Mouse (Mus musculus) erythroblast, embryonic 14.5 days (primary cell): ENCODE measurements around the gene Bex1. TPM values are rescaled to one million over a fixed set of nuclear protein-coding genes. Genes with fewer than 3 reads are reported as not detected.

Experiments
- H3K27me3 ChIP-seq: 2 replicates; pipeline ENCODE4 v1.6.1; 2012; ENCODE audit warnings: inconsistent platforms; ENCODE audit not compliant: control insufficient read depth
- H3K36me3 ChIP-seq: 2 replicates; pipeline ENCODE4 v1.6.1; 2012; ENCODE audit warnings: mild to moderate bottlenecking, inconsistent platforms; ENCODE audit not compliant: control insufficient read depth
- H3K4me1 ChIP-seq: 2 replicates; pipeline ENCODE4 v1.6.1; 2012; ENCODE audit warnings: inconsistent platforms; ENCODE audit not compliant: control insufficient read depth
- H3K4me3 ChIP-seq: replicated peaks from 2 replicates; pipeline ENCODE3; 2012; ENCODE audit warnings: moderate library complexity, mild to moderate bottlenecking, inconsistent platforms
- H3K9me3 ChIP-seq: 2 replicates; pipeline ENCODE4 v1.6.1; 2012; ENCODE audit warnings: low read length, inconsistent platforms, mixed read lengths; ENCODE audit not compliant: control insufficient read depth
- GATA1 ChIP-seq: IDR thresholded peaks from 2 replicates; pipeline ENCODE4 v1.6.1; 2012; ENCODE audit warnings: low read length, inconsistent platforms, mixed read lengths
- TAL1 ChIP-seq: IDR thresholded peaks from 3 replicates; pipeline ENCODE4 v1.6.1; 2012; ENCODE audit warnings: low read length, inconsistent platforms, mixed read lengths
- polyA plus RNA-seq: library from polyadenylated mRNA; stranded (reverse); fragments of >175 nt; gene quantifications from 2 replicates; pipeline ENCODE4 v1.2.3, GENCODE M21; 2012

Gene Bex1
- polyA plus RNA-seq, 1 experiment, result 0.73 TPM

DNA sequence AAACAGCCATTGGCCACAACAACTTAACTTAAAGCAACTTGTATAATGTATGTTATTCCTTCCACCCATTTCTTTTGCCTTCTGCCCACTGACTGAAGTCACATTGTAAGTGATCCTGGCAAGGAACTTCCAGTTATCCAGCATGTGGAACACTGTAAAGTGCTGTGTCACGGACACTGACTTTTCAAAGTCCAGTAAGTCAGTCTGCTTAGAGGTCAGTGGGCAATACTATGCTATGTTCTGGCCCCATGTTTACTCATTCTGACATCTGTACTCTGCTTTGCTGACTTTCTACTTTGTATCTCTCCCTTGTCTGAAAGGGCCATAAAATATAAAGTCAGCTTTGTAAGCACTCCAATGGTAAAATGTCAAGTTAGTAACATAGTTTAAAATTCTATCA, 32.2 kb downstream of the Bex1 start:
- Histone ChIP-seq H3K4me3 (no peak overlapping the region), H3K9me3 (no peaks in the 10 kb centered on the region), H3K36me3 (no peaks in the 10 kb centered on the region), H3K27me3 (peaks cover 3% of the 10 kb centered on the region; the same call in 1 of the 2 replicates), H3K4me1 (no peaks in the 10 kb centered on the region)
- TF ChIP-seq GATA1 (no peak), TAL1 (no peak)

DNA sequence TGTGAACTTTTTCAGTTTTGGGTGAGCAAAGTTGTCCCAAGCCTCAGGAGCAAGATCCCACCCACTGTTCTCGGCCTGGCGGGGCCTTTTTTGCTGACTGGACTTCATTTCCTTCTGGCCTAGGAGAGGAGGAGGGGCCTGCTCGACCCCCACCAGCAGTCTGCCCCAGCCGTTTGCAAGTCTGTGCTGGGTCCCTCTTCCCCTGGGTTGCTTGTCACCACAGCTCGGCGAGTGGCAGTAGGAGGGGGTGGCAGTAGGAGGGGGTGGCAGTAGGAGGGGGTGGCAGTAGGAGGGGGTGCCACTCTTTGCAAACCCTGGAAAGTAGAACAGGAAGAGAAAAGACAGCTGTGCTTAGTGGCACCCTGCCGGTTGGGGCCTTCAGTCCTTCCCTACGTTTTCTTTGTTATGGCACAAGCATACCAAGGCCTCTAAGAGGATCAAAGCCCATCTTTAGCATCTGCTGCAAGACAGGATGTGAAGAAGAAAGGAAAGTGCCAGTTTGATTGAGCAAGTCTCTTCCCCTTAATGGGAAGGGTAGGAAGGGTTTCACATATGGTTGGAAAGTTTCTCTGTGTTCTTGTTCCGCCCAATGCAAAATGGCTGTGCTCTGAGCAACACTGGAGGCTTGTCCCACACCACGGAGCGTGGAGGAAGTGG, 34.3 kb downstream of the Bex1 start:
- TF ChIP-seq GATA1 (no peak), TAL1 (no peak)
- Histone ChIP-seq H3K4me3 (no peak overlapping the region), H3K36me3 (no peaks in the 10 kb centered on the region), H3K9me3 (no peaks in the 10 kb centered on the region), H3K27me3 (peaks cover 3% of the 10 kb centered on the region; the same call in 1 of the 2 replicates), H3K4me1 (no peaks in the 10 kb centered on the region)

DNA sequence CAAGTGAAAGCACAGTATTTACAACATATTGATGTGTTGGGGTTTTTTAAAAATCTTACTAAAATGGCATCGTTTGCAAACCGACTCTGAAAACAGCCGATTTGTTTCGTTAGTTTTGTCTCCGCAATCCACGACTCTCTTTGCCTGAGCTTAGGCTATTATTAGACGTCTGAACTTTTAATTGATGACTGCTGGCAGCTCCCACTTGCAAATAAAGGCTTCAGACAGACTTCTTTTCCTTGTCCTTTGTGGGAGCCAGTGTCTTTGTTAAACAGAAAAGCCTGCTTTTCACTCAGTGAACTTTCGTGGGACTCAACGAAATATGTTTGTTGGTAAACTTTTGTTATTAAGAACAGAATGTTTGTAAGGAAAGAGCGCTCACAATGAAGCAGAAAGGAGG, 42.5 kb downstream of the Bex1 start:
- Histone ChIP-seq H3K9me3 (no peaks in the 10 kb centered on the region), H3K4me3 (peak overlapping the region; percentile 89), H3K27me3 (0 out of 2 replicates have a peak, but pooled peaks cover 2% of the 10 kb centered on the region), H3K4me1 (peaks cover 15% of the 10 kb centered on the region), H3K36me3 (peaks cover 14% of the 10 kb centered on the region)
- TF ChIP-seq GATA1 (no peak), TAL1 (no peak)

DNA sequence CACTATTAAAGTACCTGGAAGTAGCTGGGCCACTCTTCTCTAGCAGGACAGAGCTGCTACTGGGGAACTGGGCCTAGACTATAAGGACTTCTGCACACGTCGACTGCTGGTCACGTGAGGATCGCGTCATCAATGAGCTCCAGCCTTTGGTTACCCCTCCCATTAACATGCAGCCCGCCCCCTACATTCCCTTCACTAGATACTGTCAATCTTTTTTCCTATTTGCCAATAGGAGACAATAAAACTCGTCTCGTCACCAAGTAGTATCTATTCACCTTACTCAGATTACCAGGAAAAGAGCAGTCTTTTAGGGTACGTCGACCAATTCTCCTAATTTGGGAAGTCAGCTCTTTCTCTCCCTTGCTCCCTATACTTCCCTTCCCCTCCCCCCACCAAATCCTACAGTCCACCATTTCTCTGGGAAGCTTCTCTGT, 43.2 kb downstream of the Bex1 start, which contains the start of gene Tceal8:
Gene Tceal8 (minus strand): TSS at position 225 of the 434 bp plus-strand sequence.
- 0 out of 2 replicates have a peak, but pooled peaks cover 2% of the 10 kb centered on the region for H3K27me3 ChIP-seq
- TF ChIP-seq GATA1 (no peak), TAL1 (no peak)
- peaks cover 15% of the 10 kb centered on the region for H3K4me1 ChIP-seq
- peaks cover 14% of the 10 kb centered on the region for H3K36me3 ChIP-seq
- H3K9me3 ChIP-seq, result no peaks in the 10 kb centered on the region
- peak within 1 kb of the TSS; percentile 89 for H3K4me3 ChIP-seq

DNA sequence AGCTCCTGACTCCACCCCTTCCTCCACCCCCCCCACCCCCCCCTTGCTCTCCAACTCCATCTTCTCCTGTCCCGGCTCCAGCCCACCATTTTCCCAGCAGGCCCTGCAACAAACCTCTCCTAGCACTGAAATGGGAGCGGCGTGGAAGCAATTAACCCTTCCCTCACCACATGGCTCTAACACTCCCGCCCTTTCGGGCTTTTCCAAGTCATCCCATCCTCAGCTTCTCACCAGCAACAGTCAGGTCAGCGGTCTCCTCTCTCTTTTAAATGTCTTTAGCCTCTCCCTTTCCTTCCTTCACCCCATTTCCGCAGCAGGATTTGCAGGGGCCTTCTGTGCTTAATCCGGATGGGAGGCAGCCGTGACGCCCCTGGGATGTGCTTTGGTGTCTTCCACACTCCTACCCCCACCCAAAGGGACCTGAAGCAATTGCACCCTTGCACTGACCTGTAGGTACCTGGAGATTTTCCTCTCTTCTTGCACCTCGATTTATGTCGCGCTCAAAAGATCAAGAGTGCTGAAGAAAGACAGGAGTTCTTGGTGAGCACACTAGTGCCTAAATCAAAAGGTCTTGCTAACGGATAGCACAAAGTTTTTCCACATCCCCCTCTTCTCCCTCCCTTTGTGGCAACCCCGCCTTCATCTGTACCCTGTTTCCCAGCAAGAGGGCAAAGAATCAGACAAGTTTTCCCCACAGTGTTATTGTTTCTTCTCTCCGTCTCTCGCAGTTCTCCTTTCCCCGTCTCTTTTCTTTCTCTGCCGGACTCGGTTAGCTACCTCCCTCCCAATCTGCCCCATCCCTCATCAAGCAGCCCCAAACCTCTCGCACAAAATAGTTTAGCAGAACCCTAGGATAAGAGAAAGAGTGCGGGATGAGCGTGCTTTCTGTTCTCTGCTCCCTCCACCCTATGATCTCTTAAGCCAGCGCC, 43.9 kb downstream of the Bex1 start:
- Histone ChIP-seq H3K4me1 (peaks cover 15% of the 10 kb centered on the region), H3K9me3 (no peaks in the 10 kb centered on the region), H3K4me3 (peak overlapping the region; percentile 89), H3K27me3 (0 out of 2 replicates have a peak, but pooled peaks cover 2% of the 10 kb centered on the region), H3K36me3 (peaks cover 14% of the 10 kb centered on the region)
- TF ChIP-seq TAL1 (no peak), GATA1 (no peak)

DNA sequence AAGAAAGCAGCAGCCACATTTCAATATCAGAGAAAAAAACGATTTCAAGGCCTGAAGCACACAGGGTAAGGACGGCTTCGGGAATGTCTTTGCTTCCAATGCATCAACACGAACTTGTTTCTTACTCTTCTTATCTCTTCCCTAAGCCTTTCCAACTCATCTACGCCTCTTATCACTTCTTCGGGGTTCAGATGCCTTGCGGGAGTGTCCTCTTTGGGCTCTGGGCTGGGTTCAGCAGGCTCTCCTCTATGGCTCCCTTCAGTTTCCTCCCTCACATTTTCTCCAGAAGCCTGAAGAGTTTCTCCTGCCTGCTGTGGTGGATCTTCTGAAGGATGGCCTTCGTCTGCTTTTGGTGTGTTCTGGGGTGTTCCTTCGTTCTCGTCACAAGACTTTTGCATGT, 44.7 kb downstream of the Bex1 start:
- peaks cover 14% of the 10 kb centered on the region for H3K36me3 ChIP-seq
- peak overlapping the region; percentile 89 for H3K4me3 ChIP-seq
- H3K9me3 ChIP-seq, result no peaks in the 10 kb centered on the region
- peaks cover 15% of the 10 kb centered on the region for H3K4me1 ChIP-seq
- 0 out of 2 replicates have a peak, but pooled peaks cover 1% of the 10 kb centered on the region for H3K27me3 ChIP-seq
- TF ChIP-seq TAL1 (no peak), GATA1 (peak; percentile 46; the same call in 1 of the 2 replicates)

Other genes starting within 250 kb of the Bex1 start
- gene Arxes2, start 221.7 kb downstream of the Bex1 start, polyA plus RNA-seq, result 0.11 TPM in 1 of 2 replicates, not detected in the other
- 0.06 TPM in 1 of 2 replicates, not detected in the other for gene Arxes1, start 182.1 kb downstream of the Bex1 start, polyA plus RNA-seq
- 0.30 and 0.33 TPM in 2 replicates for gene Bex2, start 147.3 kb downstream of the Bex1 start, polyA plus RNA-seq
- gene Nxf3, start 130.3 kb downstream of the Bex1 start, polyA plus RNA-seq, result 0.02 TPM in 1 of 2 replicates, not detected in the other
- gene Bex4, start 76.5 kb downstream of the Bex1 start, polyA plus RNA-seq, result 4.2 and 7.0 TPM in 2 replicates
- gene Tceal8, start 43.2 kb downstream of the Bex1 start, polyA plus RNA-seq, result 5.7 and 10.2 TPM in 2 replicates
- gene Tceal5, start 11.6 kb downstream of the Bex1 start, polyA plus RNA-seq, result 0.03 and 0.04 TPM in 2 replicates
- gene Tceal7, start 734 bp downstream of the Bex1 start, polyA plus RNA-seq, result not detected in 2 replicates
- 12.6 and 15.6 TPM in 2 replicates for gene Tceal9, start 29.6 kb upstream of the Bex1 start, polyA plus RNA-seq
- gene Bex3, start 54.7 kb upstream of the Bex1 start, polyA plus RNA-seq, result 24.1 and 28.3 TPM in 2 replicates